Mouse (Mus musculus): Measurements from ENCODE around the gene Slc16a10.

The Slc16a10 gene

GRCm38 (mm10) chr10:40109520-40109919 lies 32.5 kb downstream of the Slc16a10 start:
- no peak for DNase-seq (ENCODE audit: low spot score in 2 of 2)

- DNase-seq (ENCODE audit: low spot score in 2 of 2): no peak
Measured at GRCm38 (mm10) chr10:40108992-40109391, 33.1 kb downstream of the Slc16a10 start.

DNA sequence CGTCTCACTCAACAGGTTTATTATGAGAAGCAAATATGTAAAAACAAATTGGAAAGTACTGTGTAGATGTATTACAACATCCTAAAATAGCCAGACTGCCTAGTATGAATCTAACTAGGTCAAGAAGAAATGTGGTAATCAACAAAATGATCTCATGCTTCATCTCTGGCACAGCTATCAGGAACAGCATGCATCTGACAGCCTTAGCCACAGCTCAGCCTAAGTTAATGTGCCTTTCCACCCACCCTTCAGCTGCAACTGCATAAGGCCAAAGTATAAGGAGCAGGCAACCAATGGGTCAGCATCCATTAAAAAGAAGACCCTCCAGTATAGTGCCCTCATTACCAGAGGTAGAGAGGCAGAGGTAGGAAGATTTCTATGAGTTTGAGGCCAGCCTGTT lies 34.1 kb downstream of the Slc16a10 start:
- DNase-seq (ENCODE audit: low spot score in 2 of 2): no peak

DNA sequence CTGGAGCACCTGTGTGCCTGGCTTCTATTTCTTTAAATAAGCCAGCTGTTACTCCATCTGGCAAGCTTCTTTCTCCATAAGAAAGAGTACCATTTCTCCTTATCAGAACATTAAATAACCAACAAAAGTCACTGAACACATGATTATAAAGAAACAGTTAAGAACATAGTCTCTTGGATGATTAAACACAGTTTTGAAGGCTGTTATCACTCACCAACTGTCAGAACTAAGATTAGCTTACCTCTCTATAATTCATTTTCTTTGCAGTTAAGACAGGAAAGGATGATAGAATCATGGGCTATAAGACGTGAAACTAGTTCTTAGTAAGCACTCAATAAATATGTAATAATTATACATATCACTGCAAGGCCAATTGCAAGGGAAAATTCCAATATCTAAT lies 36.9 kb downstream of the Slc16a10 start:
- no peak for DNase-seq (ENCODE audit: low spot score in 2 of 2)

DNA sequence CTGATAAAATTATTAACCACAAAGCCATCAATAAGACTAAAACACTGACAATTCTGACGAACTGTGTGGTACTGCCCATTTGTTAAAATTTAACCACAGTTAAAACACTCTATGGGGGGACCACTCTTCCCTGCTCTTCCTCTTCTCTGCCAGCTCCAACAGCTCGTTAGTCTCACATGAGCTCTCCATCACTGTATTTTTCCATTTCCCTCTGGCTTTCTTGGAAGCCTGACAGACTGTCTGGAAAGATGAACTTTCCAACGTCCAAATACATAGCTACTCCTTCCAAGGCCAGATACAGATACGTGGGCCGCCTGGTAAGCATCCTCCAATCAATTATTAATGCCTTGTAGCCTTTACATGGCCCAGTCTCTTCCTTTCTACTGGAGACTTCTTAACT lies 38.3 kb downstream of the Slc16a10 start:
- no peak for DNase-seq (ENCODE audit: low spot score in 2 of 2)

GRCm38 (mm10) chr10:40102986-40103385 lies 39.1 kb downstream of the Slc16a10 start:
- DNase-seq (ENCODE audit: low spot score in 2 of 2): no peak

DNA sequence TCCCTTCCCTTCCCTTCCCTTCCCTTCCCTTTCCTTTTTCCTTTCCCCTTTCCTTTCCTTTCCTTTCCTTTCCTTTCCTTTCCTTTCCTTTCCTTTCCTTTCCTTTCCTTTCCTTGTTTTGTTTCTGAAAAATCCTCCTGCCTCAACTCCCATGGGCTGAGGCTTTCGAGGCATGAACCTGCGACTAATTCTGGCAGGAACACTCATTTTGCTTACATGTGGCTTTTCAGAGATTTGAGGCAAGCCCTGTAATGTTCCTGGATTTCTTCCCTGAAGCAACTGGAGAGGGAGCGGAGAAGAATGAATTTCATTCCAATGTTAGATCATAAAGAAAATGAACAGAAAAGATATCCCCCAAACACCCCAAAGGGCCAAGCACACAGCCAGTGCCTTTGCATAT lies 39.9 kb downstream of the Slc16a10 start:
- DNase-seq (ENCODE audit: low spot score in 2 of 2): no peak

- no peak for DNase-seq (ENCODE audit: low spot score in 2 of 2)
Measured at GRCm38 (mm10) chr10:40098441-40098840, 43.6 kb downstream of the Slc16a10 start.

DNA sequence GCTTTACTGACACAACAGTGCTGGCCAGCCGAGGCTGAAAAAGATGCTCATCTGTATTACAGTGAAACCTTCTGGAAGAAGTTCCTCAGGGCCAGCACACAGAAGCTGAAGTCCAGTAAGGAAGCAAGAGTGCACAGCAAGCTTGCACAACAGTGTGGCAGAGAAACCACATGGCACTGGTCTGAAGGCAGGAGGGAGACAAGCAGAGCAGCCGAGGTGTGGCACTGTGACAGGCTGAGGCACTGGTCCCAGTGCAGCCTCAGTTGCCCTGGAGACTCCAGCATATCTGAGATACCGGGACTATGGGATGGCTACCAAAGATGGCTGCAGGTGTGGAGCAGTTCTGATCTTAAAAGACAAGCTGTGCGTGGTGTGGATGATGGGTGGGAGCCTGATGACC lies 44.5 kb downstream of the Slc16a10 start:
- no peak for DNase-seq (ENCODE audit: low spot score in 2 of 2)

GRCm38 (mm10) chr10:40094752-40095151 lies 47.3 kb downstream of the Slc16a10 start:
- DNase-seq (ENCODE audit: low spot score in 2 of 2): no peak

DNA sequence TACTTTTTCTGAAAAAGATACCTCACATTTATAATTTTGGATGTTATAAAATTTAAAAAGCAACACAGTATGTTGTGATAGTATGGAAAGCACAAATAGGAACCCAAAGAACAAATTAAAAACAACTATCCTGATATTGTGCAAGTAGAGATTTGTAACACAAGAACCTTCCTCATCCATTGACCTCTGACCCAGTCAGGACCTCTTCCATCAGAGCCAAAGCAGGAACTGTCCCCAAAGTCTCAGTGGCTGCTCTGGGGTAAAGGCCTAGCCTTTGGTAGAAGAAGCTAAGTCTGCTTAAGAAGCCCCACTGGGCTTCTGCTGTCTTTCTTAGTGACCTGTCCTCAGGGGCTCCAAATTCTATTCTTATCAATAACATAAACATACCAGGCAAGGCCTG lies 48.5 kb downstream of the Slc16a10 start:
- DNase-seq (ENCODE audit: low spot score in 2 of 2): no peak

DNA sequence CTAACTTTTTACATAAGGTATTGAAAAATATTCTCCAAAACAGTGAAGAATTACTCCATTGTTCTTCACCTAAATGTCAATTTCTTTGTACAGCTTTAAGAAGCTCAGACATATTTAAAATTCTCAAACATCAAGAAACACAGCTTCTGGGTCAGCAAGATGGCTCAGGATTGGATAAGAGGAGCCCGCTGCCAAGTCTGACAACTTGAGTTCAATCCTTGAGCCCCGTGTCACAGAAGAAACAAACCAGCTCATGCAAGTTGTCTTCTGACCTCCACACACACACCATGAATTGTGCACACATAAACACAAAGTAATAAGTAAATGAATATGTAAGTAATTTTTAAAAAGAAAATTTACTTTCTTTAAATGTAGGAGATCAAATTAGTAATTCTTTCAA lies 50.6 kb downstream of the Slc16a10 start:
- no peak for DNase-seq (ENCODE audit: low spot score in 2 of 2)

- no peak for DNase-seq (ENCODE audit: low spot score in 2 of 2)
Measured at GRCm38 (mm10) chr10:40090504-40091428, 51.3 kb downstream of the Slc16a10 start.

GRCm38 (mm10) chr10:40084332-40085093 lies 57.5 kb downstream of the Slc16a10 start:
- no peak for DNase-seq (ENCODE audit: low spot score in 2 of 2)

DNA sequence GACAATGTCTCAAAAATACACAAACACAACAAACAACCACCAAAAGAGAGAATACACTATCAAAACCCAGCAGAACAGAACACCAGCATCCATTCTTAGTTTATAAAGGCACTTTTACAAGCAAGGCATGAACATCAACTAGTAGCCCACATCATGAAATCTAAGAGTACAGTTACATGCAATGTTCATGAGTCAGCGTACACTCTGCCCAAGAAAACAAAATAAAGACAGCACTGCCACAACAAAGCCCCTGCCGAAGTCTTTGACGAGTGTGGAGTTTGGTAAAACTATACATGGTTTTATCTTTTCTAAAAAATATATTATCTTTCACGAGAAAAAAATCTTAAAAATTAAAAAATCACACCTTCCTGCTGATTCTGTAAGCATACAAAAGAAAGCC lies 58.5 kb downstream of the Slc16a10 start:
- no peak for DNase-seq (ENCODE audit: low spot score in 2 of 2)

GRCm38 (mm10) chr10:40082668-40083067 lies 59.4 kb downstream of the Slc16a10 start:
- DNase-seq (ENCODE audit: low spot score in 2 of 2): no peak

- no peak for DNase-seq (ENCODE audit: low spot score in 2 of 2)
Measured at GRCm38 (mm10) chr10:40080533-40080932, 61.5 kb downstream of the Slc16a10 start.

GRCm38 (mm10) chr10:40079256-40079655 lies 62.8 kb downstream of the Slc16a10 start:
- no peak for DNase-seq (ENCODE audit: low spot score in 2 of 2)

DNA sequence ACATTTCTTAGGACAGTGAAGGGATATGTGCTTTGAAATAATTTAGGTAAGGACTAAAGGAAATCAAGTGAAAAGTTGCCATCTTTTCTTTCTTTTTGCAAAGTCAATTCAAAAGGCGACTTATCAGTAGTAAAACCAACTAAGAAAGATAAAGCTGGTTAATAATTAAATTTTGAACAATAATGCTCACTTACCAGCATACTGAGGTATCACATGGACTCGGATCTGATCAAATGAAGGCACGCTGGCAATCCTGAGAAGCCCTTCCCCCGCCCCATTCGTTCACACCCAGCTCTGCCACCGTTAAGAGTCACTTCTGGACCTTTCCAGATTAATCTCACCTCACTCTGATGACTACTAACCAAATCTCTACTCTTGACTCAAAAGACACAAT lies 64.1 kb downstream of the Slc16a10 start:
- no peak for DNase-seq (ENCODE audit: low spot score in 2 of 2)

GRCm38 (mm10) chr10:40077346-40077959 lies 64.6 kb downstream of the Slc16a10 start:
- DNase-seq (ENCODE audit: low spot score in 2 of 2): no peak

DNA sequence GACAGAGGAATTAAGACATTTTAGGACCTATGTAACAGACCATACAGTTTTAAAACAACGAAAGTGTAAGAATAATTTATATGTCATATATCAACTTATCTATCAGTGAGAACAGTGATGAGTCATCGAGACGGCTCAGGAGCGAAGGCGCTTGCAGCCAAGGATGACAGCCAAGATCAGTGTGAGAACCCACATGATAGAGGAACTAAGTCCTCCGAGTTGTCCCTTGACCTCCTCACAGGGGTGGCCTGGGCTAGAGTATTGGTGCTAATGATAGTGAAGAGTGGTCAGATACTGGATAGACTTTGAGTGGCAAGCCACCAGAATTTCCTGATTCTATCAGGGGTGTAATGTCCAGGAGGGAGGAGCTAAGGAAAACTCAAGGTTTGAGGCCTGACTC lies 68.5 kb downstream of the Slc16a10 start:
- no peak for DNase-seq (ENCODE audit: low spot score in 2 of 2)

DNA sequence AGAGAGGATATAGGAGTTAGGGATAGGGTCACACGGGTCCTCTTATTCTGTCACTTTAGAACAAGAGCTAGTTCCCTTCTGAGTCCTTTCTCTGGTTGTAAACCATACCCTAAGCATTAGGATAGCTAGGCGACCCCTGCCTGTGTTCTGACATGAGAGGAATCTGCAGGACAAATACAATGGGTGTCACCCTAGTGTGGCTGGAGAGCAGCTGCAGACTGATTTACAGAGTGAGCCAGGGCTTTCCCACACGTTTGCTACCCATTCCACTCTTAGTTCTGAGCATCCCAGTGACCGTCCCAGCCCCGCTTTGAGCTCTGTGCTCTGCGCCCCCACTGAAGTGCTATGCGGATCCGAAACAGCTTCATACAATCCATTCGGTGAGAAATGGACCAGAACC lies 71.4 kb downstream of the Slc16a10 start:
- DNase-seq (ENCODE audit: low spot score in 2 of 2): no peak

- no peak for DNase-seq (ENCODE audit: low spot score in 2 of 2)
Measured at GRCm38 (mm10) chr10:40069270-40069669, 72.8 kb downstream of the Slc16a10 start.

All from frontal cortex, postnatal 25 days (tissue).